In the genomic region with DNA sequence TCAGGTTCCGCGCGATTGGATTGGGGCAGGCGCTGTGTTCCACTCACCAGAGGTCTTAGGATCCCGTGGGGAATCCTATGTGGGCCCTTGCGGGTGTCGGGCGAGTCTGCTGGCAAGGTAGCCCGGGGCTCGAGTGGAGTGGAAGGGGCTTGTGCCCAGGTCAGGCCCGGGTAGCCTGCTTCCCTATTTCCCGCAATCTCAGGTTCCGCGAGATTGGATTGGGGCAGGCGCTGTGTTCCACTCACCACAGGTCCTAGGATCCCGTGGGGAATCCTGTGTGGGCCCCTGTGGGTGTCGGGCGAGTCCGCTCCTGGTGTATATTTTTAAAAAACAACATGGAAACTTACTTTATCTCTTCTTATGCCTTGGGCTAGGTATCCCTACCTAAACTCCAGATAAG, we compare ENCODE assay signal across 6 mouse cellular contexts. TPM values are rescaled to one million over a fixed set of nuclear protein-coding genes. Genes with fewer than 3 reads are reported as not detected.
DNase-seq lines count a peak whose midpoint lies in the region; ATAC-seq and TF ChIP-seq lines count a peak whose summit lies in the region.
"Not testable (repeated sequence)": the region's sequence is repeated elsewhere in the genome, so short reads cannot be mapped to it uniquely, and the experiment has no call there.
"Had no signal": no experiment of that assay in that cellular context is flagged by ENCODE, and none has a peak within 500 bp of the region (broad histone marks: within the 10 kb centered on the region; RNA-seq: fewer than 3 reads in every experiment).

No protein-coding gene starts in this region.

- H3K4me1 ChIP-seq in E14TG2a.4 (replicated peaks; ENCODE audit: low read depth, low read length); ES-E14 (ENCODE audit: control insufficient read depth in 2 of 2, insufficient read depth in 2 of 2, low read length in 2 of 2, poor library complexity in 1 of 2); heart, embryonic 10.5 days; stomach, postnatal 0 days (replicated peaks; ENCODE audit: control insufficient read depth, insufficient read depth): not testable (repeated sequence)

- H3K4me2 ChIP-seq in stomach, postnatal 0 days (replicated peaks; ENCODE audit: low read depth) = not testable (repeated sequence)

- H3K27me3 ChIP-seq in E14TG2a.4 (ENCODE audit: insufficient read depth, low read length); heart, embryonic 10.5 days (ENCODE audit: insufficient read depth, poor library complexity, severe bottlenecking); stomach, postnatal 0 days (ENCODE audit: control insufficient read depth, insufficient read depth, low read length): not testable (repeated sequence)

- H3K36me3 ChIP-seq in E14TG2a.4 (ENCODE audit: insufficient read depth, low read length); ES-E14 (ENCODE audit: control insufficient read depth, insufficient read depth, low read length, poor library complexity, severe bottlenecking); heart, embryonic 10.5 days; stomach, postnatal 0 days (ENCODE audit: control insufficient read depth, insufficient read depth, low read length): not testable (repeated sequence)

- H3K4me3 ChIP-seq in E14TG2a.4 (replicated peaks; ENCODE audit: low read length) (peak overlapping the region; percentile 51), ES-E14 (ENCODE audit: insufficient read depth in 1 of 2, low read depth in 1 of 2, low read length in 2 of 2, poor library complexity in 1 of 2, severe bottlenecking in 1 of 2) (peak overlapping the region; percentile 8 to 53; a peak in 3 of 4 replicates)
- not testable (repeated sequence) for H3K4me3 ChIP-seq in heart, embryonic 10.5 days; stomach, postnatal 0 days (ENCODE audit: low read depth, low read length)

- 87% methylated on average over 19 of the region's 19 CpGs for WGBS in heart, embryonic 10.5 days
- WGBS in stomach, postnatal 0 days = 94% methylated on average over 17 of the region's 19 CpGs

- not testable (repeated sequence) for H3K27ac ChIP-seq in ES-E14 (ENCODE audit: insufficient read depth, low read depth, low read length, poor library complexity, severe bottlenecking); heart, embryonic 10.5 days; stomach, postnatal 0 days (replicated peaks)

- TF ChIP-seq EP300 in stomach, postnatal 0 days (optimal IDR thresholded peaks at IDR 0.05) = not testable (repeated sequence)

- H3K9ac ChIP-seq in ES-E14 (ENCODE audit: insufficient read depth, low read depth, low read length, poor library complexity, severe bottlenecking) = 0 out of 2 replicates have a peak overlapping the region, but pooled peaks have one; percentile 32
- not testable (repeated sequence) for H3K9ac ChIP-seq in stomach, postnatal 0 days (ENCODE audit: low read length)

- not testable (repeated sequence) for ATAC-seq in stomach, postnatal 0 days (ENCODE audit: low FRiP score, low TSS enrichment)

- not testable (repeated sequence) for TF ChIP-seq CTCF in E14TG2a.4 (conservative IDR thresholded peaks at IDR 0.05; ENCODE audit: low read length); stomach, postnatal 0 days (IDR thresholded peaks at IDR 0.05; ENCODE audit: low read depth)

- not testable (repeated sequence) for DNase-seq in ES-E14 (ENCODE audit: low read depth, low spot score)
- peak; percentile 73 for DNase-seq in heart, adult 11 months
- DNase-seq in heart, embryonic 10.5 days (ENCODE audit: low spot score) = peak; percentile 52
- DNase-seq in stomach, postnatal 0 days (ENCODE audit: low spot score) = peak; percentile 5

- not testable (repeated sequence) for H3K9me3 ChIP-seq in E14TG2a.4 (ENCODE audit: low read length); ES-E14 (ENCODE audit: control insufficient read depth, insufficient read depth, low read depth, low read length); heart, embryonic 10.5 days; stomach, postnatal 0 days (ENCODE audit: control insufficient read depth, low read length)

- in situ Hi-C loops in ES-E14 (cut with MboI; ENCODE audit: low sequenced_read_pairs in 2 of 2, unreplicated experiment in 2 of 2) = not testable (repeated sequence)

RNA-seq across cellular contexts. Expression of gene Dglucy, which starts 24.5 kb away (rescaled TPM):
- 6.2 and 20.9 TPM in 2 replicates for total RNA-seq in ES-E14 (2012; rRNA removed)
- 0.49 and 1.8 TPM in 2 replicates for polyA plus RNA-seq in heart, embryonic 10.5 days (2016; fragmentation: Nextera tagmentation; extraction: Ambion mirVana)
- polyA plus RNA-seq in stomach, postnatal 0 days (2015; fragmentation: Nextera tagmentation; extraction: Ambion mirVana) = 2.8 and 4.0 TPM in 2 replicates
- total RNA-seq: MEL had no signal
